Mouse (Mus musculus) embryonic fibroblast, embryonic 13.5 days (primary cell): ENCODE results near the gene Cib1.

Experiments used
- CTCF ChIP-seq: IDR thresholded peaks from 2 replicates; pipeline ENCODE4 v1.5.1; 2011; ENCODE audit warnings: mild to moderate bottlenecking, control low read depth, low read length, moderate library complexity, borderline replicate concordance; ENCODE audit not compliant: insufficient read depth
- POLR2A ChIP-seq: IDR thresholded peaks from 2 replicates; pipeline ENCODE4 v1.6.1; 2011; ENCODE audit warnings: low read depth, mild to moderate bottlenecking, control low read depth, low read length, moderate library complexity

DNA sequence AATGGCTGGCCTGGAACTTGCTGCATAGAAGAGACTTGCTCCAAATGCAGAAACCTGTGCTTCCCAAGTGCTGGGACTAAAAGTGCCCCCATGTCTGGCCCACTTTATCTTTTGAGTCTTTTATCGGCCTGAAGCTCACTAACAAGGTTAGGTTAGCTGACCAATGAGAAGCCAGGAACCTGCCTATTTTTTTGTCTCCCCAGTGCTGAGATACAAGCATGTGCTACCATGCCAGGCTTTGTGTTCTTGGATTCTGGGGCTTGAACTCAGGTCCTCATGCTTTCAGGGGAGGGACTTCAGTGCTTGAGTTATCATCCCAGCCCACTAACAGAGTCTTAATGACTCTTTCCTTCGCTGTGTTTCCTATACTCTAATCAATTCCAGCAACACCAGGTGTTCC lies 25.1 kb upstream of the Cib1 start:
- TF ChIP-seq CTCF = no peak
- TF ChIP-seq POLR2A = no peak
